Mouse (Mus musculus): ENCODE results near the gene Hsf2bp. TPM values are rescaled to one million over a fixed set of nuclear protein-coding genes. Genes with fewer than 3 reads are reported as not detected.

Gene Hsf2bp
- polyA plus RNA-seq, 1 experiment: 5.1 TPM

GRCm38 (mm10) chr17:32052237-32053080, 16.3 kb upstream of the Hsf2bp start:
- Histone ChIP-seq H3K4me3 (ENCODE audit: insufficient read depth, low read depth, low read length) (no peak overlapping the region), H3K36me3 (ENCODE audit: control insufficient read depth, insufficient read depth, low read length) (no peaks in the 10 kb centered on the region), H3K4me1 (ENCODE audit: control insufficient read depth, insufficient read depth, low read length) (no peaks in the 10 kb centered on the region), H3K27me3 (replicated peaks; ENCODE audit: control insufficient read depth, insufficient read depth, low read length) (no peaks in the 10 kb centered on the region), H3K27ac (ENCODE audit: insufficient read depth, low read depth, low read length) (no peak overlapping the region)
- WGBS: 63% methylated on average over 5 of the region's 5 CpGs
- TF ChIP-seq CTCF (conservative IDR thresholded peaks at IDR 0.05; ENCODE audit: insufficient read depth, insufficient read length, low read depth, low read length) (no peak), POLR2A (IDR thresholded peaks at IDR 0.05; ENCODE audit: low read depth, low read length) (no peak)
- no peak for DNase-seq

GRCm38 (mm10) chr17:32050609-32051008, 14.5 kb upstream of the Hsf2bp start:
- Histone ChIP-seq H3K27me3 (replicated peaks; ENCODE audit: control insufficient read depth, insufficient read depth, low read length) (no peaks in the 10 kb centered on the region), H3K27ac (ENCODE audit: insufficient read depth, low read depth, low read length) (no peak overlapping the region), H3K4me1 (ENCODE audit: control insufficient read depth, insufficient read depth, low read length) (no peaks in the 10 kb centered on the region), H3K4me3 (ENCODE audit: insufficient read depth, low read depth, low read length) (no peak overlapping the region), H3K36me3 (ENCODE audit: control insufficient read depth, insufficient read depth, low read length) (no peaks in the 10 kb centered on the region)
- DNase-seq: no peak
- 89% methylated on average over 6 of the region's 6 CpGs for WGBS
- TF ChIP-seq CTCF (conservative IDR thresholded peaks at IDR 0.05; ENCODE audit: insufficient read depth, insufficient read length, low read depth, low read length) (no peak), POLR2A (IDR thresholded peaks at IDR 0.05; ENCODE audit: low read depth, low read length) (no peak)

- no peak for DNase-seq
- Histone ChIP-seq H3K4me3 (ENCODE audit: insufficient read depth, low read depth, low read length) (no peak overlapping the region), H3K27ac (ENCODE audit: insufficient read depth, low read depth, low read length) (no peak overlapping the region), H3K36me3 (ENCODE audit: control insufficient read depth, insufficient read depth, low read length) (no peaks in the 10 kb centered on the region), H3K4me1 (ENCODE audit: control insufficient read depth, insufficient read depth, low read length) (no peaks in the 10 kb centered on the region), H3K27me3 (replicated peaks; ENCODE audit: control insufficient read depth, insufficient read depth, low read length) (no peaks in the 10 kb centered on the region)
- TF ChIP-seq CTCF (conservative IDR thresholded peaks at IDR 0.05; ENCODE audit: insufficient read depth, insufficient read length, low read depth, low read length) (no peak), POLR2A (IDR thresholded peaks at IDR 0.05; ENCODE audit: low read depth, low read length) (no peak)
- WGBS: 91% methylated on average over 4 of the region's 4 CpGs
Observed at GRCm38 (mm10) chr17:32049914-32050313, 13.8 kb upstream of the Hsf2bp start.

GRCm38 (mm10) chr17:32048351-32048750, 12.2 kb upstream of the Hsf2bp start:
- WGBS: 85% methylated on average over 5 of the region's 5 CpGs
- TF ChIP-seq CTCF (conservative IDR thresholded peaks at IDR 0.05; ENCODE audit: insufficient read depth, insufficient read length, low read depth, low read length) (no peak), POLR2A (IDR thresholded peaks at IDR 0.05; ENCODE audit: low read depth, low read length) (no peak)
- Histone ChIP-seq H3K4me1 (ENCODE audit: control insufficient read depth, insufficient read depth, low read length) (no peaks in the 10 kb centered on the region), H3K27me3 (replicated peaks; ENCODE audit: control insufficient read depth, insufficient read depth, low read length) (no peaks in the 10 kb centered on the region), H3K4me3 (ENCODE audit: insufficient read depth, low read depth, low read length) (no peak overlapping the region), H3K36me3 (ENCODE audit: control insufficient read depth, insufficient read depth, low read length) (no peaks in the 10 kb centered on the region), H3K27ac (ENCODE audit: insufficient read depth, low read depth, low read length) (no peak overlapping the region)
- no peak for DNase-seq

GRCm38 (mm10) chr17:32046541-32046940, 10.4 kb upstream of the Hsf2bp start:
- TF ChIP-seq POLR2A (IDR thresholded peaks at IDR 0.05; ENCODE audit: low read depth, low read length): no peak
- TF ChIP-seq CTCF (conservative IDR thresholded peaks at IDR 0.05; ENCODE audit: insufficient read depth, insufficient read length, low read depth, low read length): no peak
- Histone ChIP-seq H3K27ac (ENCODE audit: insufficient read depth, low read depth, low read length) (no peak overlapping the region), H3K36me3 (ENCODE audit: control insufficient read depth, insufficient read depth, low read length) (no peaks in the 10 kb centered on the region), H3K27me3 (replicated peaks; ENCODE audit: control insufficient read depth, insufficient read depth, low read length) (no peaks in the 10 kb centered on the region), H3K4me3 (ENCODE audit: insufficient read depth, low read depth, low read length) (no peak overlapping the region), H3K4me1 (ENCODE audit: control insufficient read depth, insufficient read depth, low read length) (no peaks in the 10 kb centered on the region)
- 87% methylated on average over 5 of the region's 5 CpGs for WGBS
- DNase-seq: no peak

GRCm38 (mm10) chr17:32040263-32040662, 4.1 kb upstream of the Hsf2bp start:
- H3K27ac ChIP-seq (ENCODE audit: insufficient read depth, low read depth, low read length): no peak overlapping the region
- no peak for DNase-seq
- no peaks in the 10 kb centered on the region for H3K4me1 ChIP-seq (ENCODE audit: control insufficient read depth, insufficient read depth, low read length)
- H3K27me3 ChIP-seq (replicated peaks; ENCODE audit: control insufficient read depth, insufficient read depth, low read length): no peaks in the 10 kb centered on the region
- H3K4me3 ChIP-seq (ENCODE audit: insufficient read depth, low read depth, low read length): no peak overlapping the region
- no peaks in the 10 kb centered on the region for H3K36me3 ChIP-seq (ENCODE audit: control insufficient read depth, insufficient read depth, low read length)
- WGBS: 64% methylated on average over 10 of the region's 10 CpGs
- TF ChIP-seq CTCF (conservative IDR thresholded peaks at IDR 0.05; ENCODE audit: insufficient read depth, insufficient read length, low read depth, low read length) (no peak), POLR2A (IDR thresholded peaks at IDR 0.05; ENCODE audit: low read depth, low read length) (no peak)

GRCm38 (mm10) chr17:32036509-32037438, 625 bp upstream of the Hsf2bp start:
- H3K27me3 ChIP-seq (replicated peaks; ENCODE audit: control insufficient read depth, insufficient read depth, low read length): no peaks in the 10 kb centered on the region
- H3K4me3 ChIP-seq (ENCODE audit: insufficient read depth, low read depth, low read length): peak overlapping the region; percentile 79
- WGBS: under 1% methylated on average over 46 of the region's 46 CpGs
- no peak overlapping the region for H3K27ac ChIP-seq (ENCODE audit: insufficient read depth, low read depth, low read length)
- H3K4me1 ChIP-seq (ENCODE audit: control insufficient read depth, insufficient read depth, low read length): no peaks in the 10 kb centered on the region
- TF ChIP-seq CTCF (conservative IDR thresholded peaks at IDR 0.05; ENCODE audit: insufficient read depth, insufficient read length, low read depth, low read length) (no peak), POLR2A (IDR thresholded peaks at IDR 0.05; ENCODE audit: low read depth, low read length) (no peak)
- no peak for DNase-seq
- H3K36me3 ChIP-seq (ENCODE audit: control insufficient read depth, insufficient read depth, low read length): no peaks in the 10 kb centered on the region

All from kidney, adult 2 months (tissue).